Mouse (Mus musculus) kidney, postnatal 25 days (tissue): ENCODE results near the gene Zfp948.
A peak's percentile ranks its signal among the peaks of the same experiment; 100 is the strongest.
"Not testable (repeated sequence)": the region's sequence is repeated elsewhere in the genome, so short reads cannot be mapped to it uniquely, and the experiment has no call there.

Experiments used
- DNase-seq, 2 experiments: peaks; one replicate each; pipeline ENCODE4 v3.0.0; 2021; ENCODE audit warnings: mixed read lengths in 2 of 2

The Zfp948 gene

DNA sequence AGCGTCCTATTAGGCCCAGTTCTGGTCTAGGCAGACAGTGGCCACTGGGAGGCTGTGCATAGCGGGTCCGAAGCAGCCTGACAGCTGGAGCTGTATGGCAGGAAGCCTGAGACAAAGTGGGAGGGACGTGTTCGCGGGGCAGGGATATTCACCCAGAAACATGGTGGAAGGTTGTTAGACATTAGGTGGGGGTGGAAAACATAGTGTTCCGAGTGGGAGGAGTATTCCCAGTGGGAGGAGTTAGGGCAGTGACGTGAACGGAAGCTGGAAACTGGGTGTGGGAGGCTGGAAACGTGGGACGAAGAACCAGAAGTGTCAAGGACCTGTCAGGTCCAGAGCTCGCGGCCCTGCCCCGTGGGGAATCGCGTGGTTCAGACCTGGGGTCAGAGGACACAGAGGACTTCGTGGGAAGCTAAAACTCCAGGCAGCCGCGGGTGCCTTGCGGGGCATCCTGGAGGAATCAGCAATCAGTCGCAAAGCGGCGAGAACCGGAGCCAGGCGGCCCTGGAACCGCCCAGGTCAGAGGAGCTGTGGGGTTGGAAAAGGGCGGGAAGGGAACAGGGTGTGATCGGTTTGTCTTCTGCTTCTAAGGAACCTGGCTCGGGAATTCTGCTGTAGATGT, at the start of gene Zfp948:
Zfp948 (plus strand) TSS at position 281 of the 622 bp plus-strand sequence.
- peak; percentile 86 to 92 for DNase-seq

DNA sequence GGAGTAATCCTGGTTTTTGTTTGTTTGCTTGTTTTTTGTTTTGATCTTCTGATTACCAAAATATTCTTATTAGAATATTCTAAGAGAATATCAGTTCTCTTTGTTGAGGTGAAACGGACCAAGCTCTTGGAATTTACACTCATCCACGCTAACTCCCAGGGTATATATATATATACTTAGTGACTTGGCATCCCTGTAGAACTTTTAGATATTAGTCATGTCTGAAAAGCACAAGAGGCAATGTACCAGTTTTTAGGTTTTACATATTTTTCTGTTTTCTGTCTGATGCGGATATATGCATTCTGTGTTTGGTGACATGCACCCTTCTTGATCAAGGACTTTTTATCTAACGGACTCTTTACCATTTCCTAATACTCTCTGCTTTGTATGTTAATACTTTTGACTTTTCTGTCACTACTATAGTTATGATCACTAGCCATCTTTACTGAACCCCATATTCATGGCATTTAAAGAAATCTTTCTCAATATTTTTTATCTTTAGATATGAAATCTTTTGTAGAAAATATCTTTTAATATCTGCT, 49.6 kb upstream of the Zfp948 start:
- no peak for DNase-seq

DNA sequence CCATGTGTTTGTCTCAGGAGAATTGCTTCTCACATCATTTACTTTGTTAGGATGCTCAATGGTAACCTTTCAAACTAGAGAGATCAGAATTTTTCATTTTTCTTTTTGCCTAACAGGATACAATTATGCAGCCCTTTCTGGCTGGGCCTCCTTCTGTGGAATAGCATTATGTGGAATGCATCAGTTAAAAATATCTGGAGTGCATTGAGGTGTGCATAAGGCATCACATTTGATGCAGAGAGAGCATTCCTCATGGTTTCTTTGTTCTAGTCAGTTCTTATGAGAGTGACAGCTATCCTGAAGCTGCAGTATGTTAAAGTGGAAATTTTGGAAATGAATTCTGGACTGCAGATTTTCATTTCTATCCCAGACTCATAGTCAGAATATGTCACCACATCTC, 40.5 kb upstream of the Zfp948 start:
- DNase-seq = no peak

DNA sequence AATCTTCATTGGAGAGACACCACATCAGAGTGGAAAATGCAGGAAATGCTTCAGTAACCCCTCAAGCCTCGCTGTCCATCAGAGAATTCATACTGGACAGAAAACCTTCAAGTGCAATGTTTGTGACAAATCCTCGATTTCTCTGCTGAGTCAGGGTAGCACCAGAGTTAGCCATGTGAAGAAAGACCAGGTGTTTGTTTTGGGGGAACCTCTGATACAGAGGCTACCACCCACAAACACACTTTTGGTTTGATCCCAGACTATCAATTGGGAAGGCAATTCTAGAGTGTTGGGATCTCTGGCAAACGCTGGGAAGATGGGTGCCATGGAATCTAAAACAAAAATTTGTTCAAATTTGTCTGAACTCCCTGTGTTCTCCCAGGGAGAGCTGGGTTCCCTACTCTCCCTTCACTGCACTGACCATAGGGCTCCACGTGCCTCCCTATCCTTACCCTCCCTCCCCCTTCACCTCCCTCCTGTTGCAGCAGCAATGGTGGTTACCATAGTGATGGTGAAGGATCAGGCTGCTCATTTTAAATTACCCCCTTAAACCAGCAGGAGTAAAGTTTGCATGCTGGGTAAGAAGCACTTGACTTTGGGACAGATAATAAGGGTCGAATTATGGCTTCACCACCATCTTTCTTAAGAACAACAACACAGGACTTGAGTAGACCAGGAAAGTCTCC, 36.0 kb upstream of the Zfp948 start:
- no peak for DNase-seq

DNA sequence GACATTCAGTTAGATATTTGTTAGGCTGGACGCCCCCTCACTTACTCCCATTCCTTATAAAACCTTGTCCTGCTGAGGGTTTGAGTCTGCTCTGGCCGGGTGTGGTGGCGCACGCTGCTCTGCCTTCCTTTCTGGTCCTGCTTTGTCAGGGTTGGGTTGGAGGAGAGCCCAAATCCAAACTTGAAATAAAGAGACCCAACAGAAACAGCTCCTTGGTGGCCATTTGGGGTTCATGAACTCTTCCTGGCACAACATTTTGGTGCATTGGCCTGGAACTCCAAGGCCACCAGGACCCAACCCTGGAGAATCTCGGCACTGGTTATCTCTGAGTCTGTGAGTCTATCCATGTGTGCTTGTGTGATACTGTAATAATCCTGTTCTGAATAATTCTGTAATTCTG, 35.2 kb upstream of the Zfp948 start:
- peak; percentile 21 to 36 for DNase-seq

DNA sequence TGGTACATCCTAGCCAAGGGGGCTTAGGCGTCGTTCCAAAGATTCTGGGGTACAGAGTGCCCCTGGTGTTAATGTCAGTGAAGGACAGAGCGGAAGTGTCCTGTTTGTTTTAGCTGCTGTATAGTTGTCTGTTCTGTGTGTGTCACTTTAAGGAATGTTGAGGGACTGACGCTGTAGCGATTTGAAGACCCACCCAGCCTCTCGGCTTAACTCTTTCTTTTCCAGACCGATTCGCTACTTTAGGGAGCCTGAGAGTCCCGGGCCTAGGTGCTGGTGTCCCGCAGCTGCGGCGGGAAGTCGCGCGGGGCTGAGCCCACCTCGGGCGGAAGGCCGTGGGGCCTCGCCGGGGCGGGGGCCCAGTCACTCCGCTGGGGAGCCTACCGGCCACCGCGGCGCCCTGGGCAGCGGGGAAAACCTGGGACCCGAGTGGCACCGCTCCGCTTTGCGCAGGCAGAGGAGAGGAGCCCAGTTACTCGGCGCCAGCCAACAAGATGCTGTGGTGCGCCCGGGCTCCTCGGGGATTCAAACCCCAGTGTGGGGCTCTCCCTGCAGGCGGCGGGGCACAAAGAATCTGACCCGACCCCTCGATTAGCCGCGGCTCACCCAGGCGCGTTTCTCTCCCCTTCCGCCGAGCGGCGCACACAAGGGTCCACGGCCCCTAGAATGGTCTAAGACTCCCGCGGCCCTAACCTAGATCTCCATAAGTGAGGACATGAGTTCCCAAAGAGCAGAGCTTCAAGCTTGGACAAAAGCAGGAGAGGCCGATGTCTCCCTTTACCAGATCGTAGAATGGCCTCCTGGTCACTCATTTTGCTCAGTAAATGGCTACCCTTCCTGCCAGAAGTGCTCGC, 34.5 kb upstream of the Zfp948 start:
- DNase-seq = peak; percentile 70 to 83

DNA sequence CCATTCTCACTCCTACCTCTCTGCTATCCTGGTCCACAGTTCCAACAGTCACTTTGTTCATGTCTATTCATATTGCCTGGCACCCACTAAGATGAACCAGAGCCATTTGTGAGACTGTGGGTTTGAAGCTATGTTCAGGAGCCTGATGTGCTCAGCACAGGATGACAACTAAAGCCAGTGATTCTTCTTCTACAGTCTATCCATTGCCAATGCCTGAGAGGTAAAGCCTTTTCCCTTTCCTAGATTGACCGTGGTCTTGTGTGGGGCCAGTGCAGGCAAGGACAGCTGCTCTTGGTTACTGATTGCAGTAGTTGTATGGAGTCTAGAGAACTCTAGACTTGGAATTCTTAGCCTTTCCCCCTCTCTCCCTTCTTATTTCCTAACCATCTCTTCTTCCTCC, 32.8 kb upstream of the Zfp948 start:
- DNase-seq = no peak

DNA sequence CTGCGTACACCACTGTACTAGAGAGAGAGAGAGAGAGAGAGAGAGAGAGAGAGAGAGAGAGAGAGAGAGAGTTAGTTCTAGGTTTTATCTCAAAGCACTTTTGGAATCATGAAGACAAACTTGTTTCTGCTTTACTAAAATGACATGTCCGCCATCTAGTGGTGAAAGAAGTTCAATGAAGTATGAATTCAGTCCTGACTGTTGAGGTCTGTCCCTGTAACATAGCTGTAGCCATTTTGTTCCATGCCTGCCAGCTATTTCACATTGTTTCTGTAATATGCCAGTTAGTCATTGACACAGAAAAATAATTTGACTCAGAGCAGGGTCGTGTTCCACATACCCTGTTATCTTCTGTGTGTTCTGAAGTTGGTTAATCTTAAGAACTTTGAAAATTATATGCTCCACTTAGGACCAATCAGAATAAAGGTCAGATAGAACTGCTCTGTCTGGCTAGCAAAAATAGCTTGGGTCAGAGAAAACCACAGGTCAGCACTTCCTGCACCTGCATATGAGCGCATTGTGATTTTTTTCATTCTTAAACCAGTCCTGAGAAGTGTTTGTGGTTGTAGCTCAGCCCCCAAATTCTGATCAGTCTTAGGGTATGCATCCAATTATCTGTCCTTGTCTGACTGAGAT, 32.2 kb upstream of the Zfp948 start:
- peak; percentile 46 to 57 for DNase-seq

DNA sequence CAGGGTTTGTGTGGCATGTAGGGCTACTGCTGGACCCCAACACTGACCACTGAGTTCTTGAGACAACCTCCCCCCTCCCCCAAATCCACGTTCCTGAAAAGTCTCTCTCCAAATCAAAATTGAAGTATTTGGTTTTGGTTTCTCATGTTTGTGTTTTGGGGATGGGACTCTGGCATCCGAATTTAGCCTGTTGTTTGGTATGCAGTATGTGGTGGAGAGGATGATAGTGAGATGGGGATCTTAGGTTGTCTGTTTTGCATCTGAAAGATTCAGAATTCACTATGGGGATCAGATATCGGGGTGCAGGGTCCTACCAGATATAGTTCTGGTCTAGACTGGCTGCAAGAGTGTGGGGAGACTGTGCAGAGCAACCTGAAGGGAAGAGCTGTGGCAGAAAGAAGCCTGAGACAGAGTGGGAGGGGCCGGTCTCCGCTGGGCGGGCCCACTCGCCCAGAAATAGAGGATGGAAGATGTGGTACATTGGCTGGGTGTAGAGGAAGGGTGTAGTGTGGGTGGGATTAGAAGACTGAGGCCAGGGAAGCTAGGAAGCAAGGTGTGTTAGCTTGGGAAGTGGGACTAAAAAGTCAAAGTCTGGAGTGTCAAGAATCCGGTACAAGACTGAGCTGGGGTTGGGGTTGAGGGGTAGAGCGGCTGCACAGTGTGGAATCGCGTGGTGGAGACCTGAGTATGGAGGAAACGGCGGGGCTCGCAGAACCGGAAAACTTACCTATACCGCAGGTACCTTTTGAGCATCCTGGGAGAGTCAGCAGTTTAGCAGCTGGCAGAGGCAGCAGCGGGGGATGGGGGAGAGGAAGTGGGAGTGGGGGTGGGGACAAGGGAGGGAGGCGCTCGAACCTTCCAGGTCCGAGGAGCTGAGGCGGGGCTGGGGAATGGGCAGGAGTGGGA, 31.5 kb upstream of the Zfp948 start, which contains the start of gene Zfp52:
Zfp52 (plus strand) TSS at position 444 of the 906 bp plus-strand sequence.
- peak; percentile 67 to 80 for DNase-seq

DNA sequence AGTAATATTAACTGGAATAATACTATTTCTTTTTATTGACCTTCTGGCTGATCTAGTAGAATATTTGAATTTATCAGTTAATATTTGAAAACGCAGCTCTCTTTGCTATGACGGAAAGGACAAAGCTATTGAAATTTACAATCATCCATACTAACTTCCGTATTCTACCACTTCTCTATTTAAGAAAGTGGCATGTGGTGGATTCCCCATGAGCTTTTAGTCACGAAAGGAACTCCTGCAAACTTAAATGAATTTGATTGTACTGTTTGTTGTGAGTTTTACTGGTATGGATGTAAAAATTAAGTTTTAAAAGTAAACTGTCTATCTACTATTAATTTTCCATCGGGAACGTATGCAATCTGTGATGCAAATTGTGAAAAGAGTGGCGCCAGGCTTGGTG, 30.7 kb upstream of the Zfp948 start:
- no peak for DNase-seq

DNA sequence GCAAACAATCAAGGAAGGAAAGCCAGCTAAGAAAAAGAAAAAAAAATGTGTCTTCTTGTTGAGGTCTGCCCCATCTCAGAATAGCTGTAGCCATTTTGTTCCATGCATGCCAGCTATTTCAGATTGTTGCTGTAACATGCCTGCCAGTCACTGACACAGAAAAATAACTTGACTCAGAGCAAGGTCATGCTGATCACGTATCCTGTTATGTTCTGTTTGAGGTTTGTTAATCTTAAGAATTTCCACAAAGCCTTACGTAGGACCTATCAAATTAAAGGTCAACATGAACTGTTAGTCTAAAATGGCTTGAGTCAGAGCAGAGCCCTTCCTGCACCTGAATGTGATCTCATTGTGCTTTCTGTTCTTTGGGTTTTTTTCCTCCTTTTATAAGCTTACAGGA, 30.1 kb upstream of the Zfp948 start:
- DNase-seq = no peak

DNA sequence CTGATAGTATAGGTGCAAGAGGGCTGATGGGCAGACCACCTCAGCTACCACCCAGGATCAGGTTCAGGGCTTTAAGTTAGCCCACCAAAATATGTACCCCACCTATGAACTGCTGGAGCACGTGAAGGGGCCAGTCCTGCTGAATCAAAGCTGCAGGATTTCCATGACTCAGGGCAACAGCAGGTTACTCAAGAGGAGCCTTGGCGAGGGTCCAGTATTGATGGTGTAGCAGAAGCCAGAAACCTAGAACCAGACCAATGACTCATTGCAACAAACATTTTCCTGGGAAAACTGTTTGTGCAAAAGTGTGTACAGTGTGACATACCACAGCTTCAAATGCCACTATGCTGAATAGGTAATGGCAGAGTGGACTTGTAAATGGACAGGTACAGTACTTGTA, 9.0 kb upstream of the Zfp948 start:
- no peak for DNase-seq

DNA sequence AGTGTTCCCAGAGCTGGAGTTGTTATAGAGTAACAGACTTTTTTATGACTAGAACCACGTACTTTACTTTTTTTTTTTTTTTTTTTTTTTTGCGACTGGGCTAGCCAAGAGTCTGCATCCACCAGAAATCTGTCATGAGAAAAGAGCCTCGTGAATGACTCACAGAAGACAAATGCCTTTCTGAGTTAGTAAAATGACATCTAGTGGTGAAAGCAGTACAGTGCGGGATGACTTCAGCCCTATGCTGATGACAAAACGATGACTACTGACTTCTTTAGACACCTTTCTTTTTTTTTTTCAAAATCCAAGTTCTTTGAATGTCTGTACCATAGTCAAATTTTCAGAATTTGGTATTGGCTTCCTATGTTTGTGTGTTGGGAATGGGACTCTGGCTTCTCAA, 588 bp upstream of the Zfp948 start:
- DNase-seq = peak; percentile 56

DNA sequence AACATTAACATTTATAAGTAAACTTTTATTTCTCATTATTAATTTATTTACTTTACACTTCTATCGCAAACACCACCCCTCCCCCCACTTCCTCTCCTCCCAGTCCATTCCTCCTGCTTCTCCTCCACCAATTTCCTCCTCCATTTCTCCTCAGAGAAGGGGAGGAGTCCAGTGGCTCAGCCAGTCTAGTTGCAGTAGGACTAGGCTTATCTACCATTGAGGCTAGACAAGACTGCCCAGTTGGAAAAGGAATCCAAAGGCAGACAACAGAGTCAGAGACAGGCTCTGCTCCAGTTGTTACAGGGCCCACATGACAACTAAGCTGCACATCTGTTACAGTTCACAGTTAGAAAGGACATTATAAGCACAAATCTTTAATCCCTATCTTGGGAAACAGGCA, 888 bp downstream of the Zfp948 start:
- DNase-seq = peak; percentile 20 to 40

DNA sequence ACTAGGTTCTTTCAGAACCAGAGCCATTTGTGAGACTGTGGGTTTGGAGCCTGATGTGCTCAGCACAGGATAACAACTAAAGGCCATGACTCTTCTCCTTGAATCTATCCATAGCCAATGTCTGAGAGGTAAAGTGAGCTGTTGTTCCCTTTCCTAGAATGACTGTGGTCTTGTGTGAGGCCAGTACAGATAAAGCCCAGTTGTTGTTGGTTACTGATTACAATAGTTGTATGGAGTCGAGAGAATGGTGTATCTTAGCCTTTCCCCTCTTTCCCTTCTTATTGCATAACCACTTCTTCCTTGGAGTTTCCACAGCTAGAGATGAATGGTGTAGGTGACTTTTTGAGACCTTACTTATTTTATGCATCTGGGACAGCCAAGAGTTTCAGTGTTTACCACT, 12.3 kb downstream of the Zfp948 start:
- no peak for DNase-seq

DNA sequence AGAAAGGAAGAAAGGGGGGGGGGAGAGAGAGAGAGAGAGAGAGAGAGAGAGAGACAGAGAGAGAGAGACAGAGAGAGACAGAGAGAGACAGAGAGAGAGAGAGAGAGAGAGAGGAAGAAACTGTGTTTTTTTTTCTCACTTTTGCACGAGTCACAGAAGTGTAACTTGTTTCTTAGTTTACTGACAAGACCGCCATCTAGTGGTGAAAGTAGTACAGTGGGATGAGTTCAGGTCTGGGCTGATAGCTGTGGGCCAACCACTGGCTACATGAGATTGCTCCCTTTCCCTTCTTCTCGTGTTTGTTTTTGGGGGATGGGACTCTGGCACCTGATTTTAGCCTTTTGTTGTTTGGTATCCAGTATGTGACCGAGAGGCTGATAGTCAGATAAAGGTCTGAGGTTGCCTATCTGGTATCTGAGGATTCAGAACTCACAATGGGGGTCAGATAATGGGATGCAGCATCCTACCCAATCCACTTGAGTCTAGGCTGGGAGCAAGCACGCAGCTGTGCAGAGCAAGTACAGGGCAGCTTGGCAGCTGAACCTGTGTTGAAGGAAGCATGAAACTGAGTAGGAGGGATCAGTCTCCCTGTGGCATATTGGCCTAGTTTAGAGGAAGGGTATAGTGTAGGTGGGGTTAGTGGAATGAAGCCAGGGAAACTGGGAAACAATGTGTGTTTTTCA, 12.8 kb downstream of the Zfp948 start:
- DNase-seq = peak; percentile 41 to 66

DNA sequence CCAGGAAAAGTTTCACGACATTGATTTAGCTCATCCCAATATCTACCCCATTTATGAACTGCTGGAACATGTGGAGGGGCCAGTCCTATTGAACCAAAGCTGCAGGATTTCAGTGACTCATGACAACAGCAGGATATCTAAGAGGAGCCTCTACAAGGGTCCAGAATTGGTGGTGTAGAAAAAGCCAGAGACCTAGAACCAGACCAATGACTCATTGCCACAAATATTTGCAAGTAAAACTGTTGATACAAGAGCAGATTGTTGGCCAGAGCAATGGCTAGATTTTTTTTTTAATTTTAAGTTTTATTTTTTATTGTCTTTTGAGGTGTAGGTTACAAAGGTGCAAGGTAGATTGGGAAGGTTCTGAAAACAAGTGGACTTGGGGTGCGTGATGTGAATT, 18.7 kb downstream of the Zfp948 start:
- no peak for DNase-seq

DNA sequence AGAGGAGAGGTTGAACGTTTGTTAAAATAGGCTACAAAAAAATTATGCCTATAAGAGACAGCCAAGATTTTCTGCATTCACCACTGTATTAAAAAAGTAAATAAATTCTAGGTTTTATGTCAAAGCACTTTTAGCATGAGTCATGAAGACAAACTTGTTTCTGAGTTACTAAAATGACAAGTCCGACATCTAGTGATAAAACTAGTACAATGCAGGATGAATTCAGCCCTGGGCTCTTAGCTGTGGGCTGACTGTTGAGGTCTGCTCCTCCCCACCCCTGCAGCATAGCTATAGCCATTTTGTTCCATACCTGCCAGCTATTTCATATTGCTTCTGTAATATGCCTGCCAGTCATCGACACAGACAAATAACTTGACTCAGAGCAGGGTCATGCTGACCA, 49.5 kb downstream of the Zfp948 start:
- no peak for DNase-seq

DNA sequence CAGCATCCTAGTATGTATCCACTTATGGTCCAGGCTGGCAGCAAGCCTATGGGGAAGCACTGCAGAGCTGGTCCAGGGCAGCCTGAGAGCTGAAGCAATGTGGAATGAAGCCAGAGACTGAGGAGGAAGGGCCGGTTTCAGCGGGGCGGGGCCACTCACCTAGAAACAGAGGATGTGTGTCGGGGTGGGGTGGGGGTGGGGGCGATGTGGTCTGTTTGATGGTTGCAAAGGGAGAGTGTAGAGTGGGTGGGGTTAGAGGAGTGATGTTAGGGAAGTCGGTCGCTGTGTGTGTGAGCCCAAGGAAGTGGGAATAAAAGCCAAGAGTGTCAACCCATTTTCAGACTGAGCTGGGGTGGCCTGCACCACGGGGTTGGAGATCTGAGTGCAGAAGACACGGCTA, 50.5 kb downstream of the Zfp948 start:
- DNase-seq = no peak

DNA sequence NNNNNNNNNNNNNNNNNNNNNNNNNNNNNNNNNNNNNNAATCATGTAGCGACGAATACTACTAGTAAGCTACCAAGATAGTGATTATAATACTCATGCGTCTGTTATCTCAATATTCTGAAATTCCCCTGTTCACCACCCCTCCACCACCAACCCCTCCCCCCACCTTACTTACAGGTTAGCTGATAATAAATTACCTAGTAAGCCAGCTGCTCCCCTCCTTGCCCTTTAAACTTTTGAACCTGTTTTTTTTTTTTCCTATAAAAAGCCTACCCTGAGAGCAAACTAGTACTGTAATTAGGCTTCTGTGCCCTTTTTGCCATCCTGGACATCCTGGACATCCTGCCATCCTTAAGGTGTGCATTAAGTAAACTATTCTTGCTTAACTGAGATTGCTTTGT, 56.8 kb downstream of the Zfp948 start:
- DNase-seq = no peak

DNA sequence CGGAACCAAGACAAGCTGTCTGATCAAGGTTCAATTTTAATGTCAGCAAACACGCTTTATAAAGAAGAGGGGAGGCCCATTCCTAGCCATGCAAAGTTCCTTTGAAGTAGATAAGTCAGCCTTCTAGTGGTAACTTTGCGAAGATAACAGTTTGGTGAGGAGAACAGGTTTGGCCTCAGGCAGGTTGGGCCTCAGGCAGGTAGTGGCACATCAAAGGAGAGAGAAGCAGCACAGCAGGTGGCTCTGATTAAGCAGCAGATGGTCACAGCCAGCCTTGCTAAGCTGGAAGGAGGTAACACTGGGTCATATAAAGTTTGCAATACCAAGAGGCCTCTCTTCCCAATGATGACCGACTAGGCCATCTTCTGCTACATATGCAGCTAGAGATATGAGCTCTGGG, 69.0 kb downstream of the Zfp948 start:
- not testable (repeated sequence) for DNase-seq
